Mouse (Mus musculus) embryonic facial prominence, embryonic 11.5 days (tissue): Measurements from ENCODE around the gene Gli2. TPM values are rescaled to one million over a fixed set of nuclear protein-coding genes. Genes with fewer than 3 reads are reported as not detected.

Experiments
- ATAC-seq: fragments of 200-750 bp; cut with Nextera tagmentation; replicated peaks from 2 replicates; pipeline ENCODE4 v1.8.0; 2017; ENCODE audit warnings: low read depth; ENCODE audit not compliant: insufficient number of reproducible peaks, low FRiP score, low TSS enrichment
- DNase-seq: peaks from one replicate; pipeline ENCODE4 v3.0.0-alpha.2; 2015; ENCODE audit warnings: low spot score
- H3K27ac ChIP-seq: fragments of 300-500 bp; sonication (generic); replicated peaks from 2 replicates; pipeline ENCODE4 v1.5.1; 2014; ENCODE audit warnings: mild to moderate bottlenecking, low read depth, low read length, control low read depth
- H3K27me3 ChIP-seq: fragments of 300-500 bp; sonication (generic); 2 replicates; pipeline ENCODE4 v1.6.1; 2014; ENCODE audit warnings: mild to moderate bottlenecking, low read length, moderate library complexity, mixed read lengths; ENCODE audit not compliant: control insufficient read depth, insufficient read depth
- H3K36me3 ChIP-seq: fragments of 300-500 bp; sonication (generic); replicated peaks from 2 replicates; pipeline ENCODE4 v1.6.1; 2014; ENCODE audit warnings: low read depth, mild to moderate bottlenecking, low read length, moderate library complexity, mixed read lengths; ENCODE audit not compliant: control insufficient read depth, insufficient read depth
- H3K4me1 ChIP-seq: fragments of 300-500 bp; sonication (generic); 2 replicates; pipeline ENCODE4 v1.6.1; 2014; ENCODE audit warnings: low read length, mixed read lengths; ENCODE audit not compliant: control insufficient read depth, insufficient read depth
- H3K4me2 ChIP-seq: fragments of 300-500 bp; sonication (generic); 2 replicates; pipeline ENCODE4 v1.6.1; 2014; ENCODE audit warnings: low read depth, mild to moderate bottlenecking, control low read depth, low read length, moderate library complexity
- H3K4me3 ChIP-seq: fragments of 300-500 bp; sonication (generic); 2 replicates; pipeline ENCODE4 v1.5.1; 2014; ENCODE audit warnings: low read depth, low read length, control low read depth
- H3K9ac ChIP-seq: fragments of 300-500 bp; sonication (generic); replicated peaks from 2 replicates; pipeline ENCODE4 v1.6.1; 2014; ENCODE audit warnings: mild to moderate bottlenecking, control low read depth, low read length
- H3K9me3 ChIP-seq: fragments of 300-500 bp; sonication (generic); replicated peaks from 2 replicates; pipeline ENCODE4 v1.6.1; 2016; ENCODE audit warnings: mild to moderate bottlenecking, low read length, inconsistent platforms, mixed read lengths; ENCODE audit not compliant: control insufficient read depth
- WGBS: fragments of 180-500 bp; shearing (Covaris S2); extraction: QIAGEN DNeasy Blood & Tissue Kit; methylation state at CpG from one replicate; pipeline ENCODE4 v1.1.7; 2014; 5-methylcytosine and 5-hydroxymethylcytosine counted together
- polyA plus RNA-seq: library from polyadenylated mRNA; unstranded; fragments of >200 nt; fragmentation: Nextera tagmentation; extraction: Ambion mirVana; gene quantifications from 2 replicates; pipeline ENCODE4 v1.2.1, GENCODE M21; 2014

Gene Gli2
- polyA plus RNA-seq, 1 experiment from 2014 or later, result 13.3 TPM

DNA sequence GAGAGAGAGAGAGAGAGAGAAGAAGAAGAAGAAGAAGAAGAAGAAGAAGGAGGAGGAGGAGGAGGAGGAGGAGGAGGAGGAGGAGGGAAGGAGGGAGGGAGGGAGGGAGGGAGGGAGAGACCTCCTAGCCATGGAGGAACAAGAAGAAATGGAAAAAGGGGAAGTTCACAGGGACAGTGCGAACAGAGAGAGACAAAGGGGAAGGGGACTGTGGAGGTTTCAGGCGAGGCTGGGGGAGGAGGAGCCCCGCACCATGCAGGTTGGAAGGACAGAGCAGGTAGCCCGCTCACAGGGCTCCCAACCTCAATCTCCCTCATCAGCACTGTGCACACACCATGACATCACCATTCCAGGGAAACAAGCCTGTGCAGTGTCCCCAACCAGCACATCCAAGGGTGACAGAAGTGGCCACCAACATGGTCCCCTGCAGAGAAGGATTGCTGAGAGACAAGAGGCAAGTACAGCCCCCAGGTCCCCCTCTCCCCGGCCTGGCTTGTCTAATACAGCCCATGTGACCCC, 84.7 kb downstream of the Gli2 start:
- no peak overlapping the region for H3K27ac ChIP-seq
- H3K4me1 ChIP-seq, result no peaks in the 10 kb centered on the region
- H3K27me3 ChIP-seq, result no peaks in the 10 kb centered on the region
- 80% methylated on average over 4 of the region's 5 CpGs for WGBS
- DNase-seq (no peak), ATAC-seq (no peak)
- no peak overlapping the region for H3K4me2 ChIP-seq
- no peak overlapping the region for H3K9ac ChIP-seq
- H3K36me3 ChIP-seq, result peaks cover 3% of the 10 kb centered on the region
- no peaks in the 10 kb centered on the region for H3K9me3 ChIP-seq
- no peak overlapping the region for H3K4me3 ChIP-seq

DNA sequence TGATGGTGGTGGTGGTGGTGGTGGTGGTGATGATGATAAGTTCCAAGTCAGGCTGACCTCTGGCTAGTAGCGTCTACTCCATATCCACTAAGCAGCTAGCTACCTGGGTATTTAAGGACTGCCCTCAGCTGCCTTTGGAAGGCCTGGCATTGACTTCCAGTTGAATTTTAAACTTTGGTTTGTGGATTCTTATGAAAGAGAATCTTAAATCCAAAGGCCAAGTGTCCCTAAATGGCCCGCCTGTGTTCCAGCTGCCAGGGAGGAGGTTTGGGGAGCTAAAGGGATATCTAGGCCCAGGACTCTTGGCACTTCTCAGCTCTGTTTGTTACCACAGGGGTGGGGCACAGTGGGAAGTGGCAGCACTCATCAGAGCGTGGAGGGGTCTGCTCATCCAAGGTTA, 85.4 kb downstream of the Gli2 start:
- Histone ChIP-seq H3K27ac (no peak overlapping the region), H3K9ac (no peak overlapping the region), H3K4me2 (no peak overlapping the region), H3K4me1 (no peaks in the 10 kb centered on the region), H3K9me3 (no peaks in the 10 kb centered on the region), H3K4me3 (no peak overlapping the region), H3K27me3 (no peaks in the 10 kb centered on the region), H3K36me3 (no peaks in the 10 kb centered on the region; the same call in 1 of the 2 replicates)
- 92% methylated on average over 3 of the region's 3 CpGs for WGBS
- no peak for ATAC-seq
- no peak for DNase-seq

DNA sequence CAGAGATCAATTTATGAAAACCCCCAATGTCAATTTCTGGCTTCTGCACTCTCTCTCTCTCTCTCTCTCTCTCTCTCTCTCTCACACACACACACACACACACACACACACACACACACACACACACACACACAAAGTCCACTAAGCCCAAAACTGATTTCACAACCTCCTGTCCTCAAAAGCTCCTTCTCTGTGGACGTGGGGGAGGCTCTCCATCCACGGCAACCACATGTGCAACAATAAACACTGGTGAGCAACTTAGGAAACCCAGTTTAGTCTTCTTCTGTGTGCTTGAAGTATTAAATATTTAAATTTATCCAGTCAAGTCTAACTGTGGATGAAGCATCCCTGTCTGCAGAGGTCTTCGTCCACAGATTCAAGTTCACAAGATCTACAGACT, 86.1 kb downstream of the Gli2 start:
- no peak for ATAC-seq
- H3K9me3 ChIP-seq, result no peaks in the 10 kb centered on the region
- no peak overlapping the region for H3K27ac ChIP-seq
- H3K4me3 ChIP-seq, result no peak overlapping the region
- no peak overlapping the region for H3K9ac ChIP-seq
- H3K27me3 ChIP-seq, result no peaks in the 10 kb centered on the region
- H3K4me2 ChIP-seq, result no peak overlapping the region
- no peak for DNase-seq
- no peaks in the 10 kb centered on the region for H3K4me1 ChIP-seq
- H3K36me3 ChIP-seq, result no peaks in the 10 kb centered on the region; the same call in 1 of the 2 replicates
- WGBS, result 78% methylated on average over 3 of the region's 3 CpGs

DNA sequence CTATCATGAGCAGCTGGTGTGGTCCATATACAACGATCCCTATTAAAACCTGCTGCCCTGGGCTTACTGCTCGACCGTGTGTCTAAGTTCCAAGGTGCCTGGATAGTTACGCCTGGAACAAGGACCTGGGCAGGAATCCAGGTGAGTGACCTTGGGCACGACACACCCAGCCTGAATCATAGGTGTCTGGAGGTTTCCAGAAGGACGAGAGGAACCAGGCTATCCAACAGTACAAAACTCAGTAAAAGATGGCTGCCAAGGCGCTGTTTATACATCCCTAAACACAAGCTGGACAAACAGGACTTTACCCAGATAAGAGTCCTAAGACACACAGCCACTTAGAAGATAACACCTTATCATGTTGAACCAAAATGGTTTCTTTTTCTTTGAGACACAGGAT, 94.8 kb downstream of the Gli2 start:
- Histone ChIP-seq H3K4me2 (no peak overlapping the region), H3K9ac (no peak overlapping the region), H3K9me3 (no peaks in the 10 kb centered on the region), H3K36me3 (no peaks in the 10 kb centered on the region), H3K27ac (no peak overlapping the region), H3K27me3 (no peaks in the 10 kb centered on the region), H3K4me1 (no peaks in the 10 kb centered on the region; the same call in 1 of the 2 replicates), H3K4me3 (no peak overlapping the region)
- DNase-seq (no peak), ATAC-seq (no peak)
- 82% methylated on average over 7 of the region's 7 CpGs for WGBS

DNA sequence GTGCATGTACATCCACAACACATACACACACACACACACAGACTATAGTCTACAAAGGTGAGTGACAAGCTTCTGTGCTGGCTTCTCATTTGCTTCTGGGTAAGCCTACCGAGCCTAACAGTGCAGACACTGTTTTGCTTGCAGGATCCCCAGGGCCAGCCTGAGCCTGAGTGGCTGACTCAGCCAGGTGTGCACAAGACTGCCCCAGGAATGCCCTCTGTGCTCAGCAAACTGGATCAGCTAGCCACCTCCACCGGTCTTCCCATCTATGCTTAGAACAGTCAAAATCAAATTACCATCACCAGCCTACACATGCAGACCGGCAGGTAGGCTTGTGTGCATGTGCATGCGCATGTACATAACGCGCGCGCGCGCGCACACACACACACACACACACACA, 97.6 kb downstream of the Gli2 start:
- ATAC-seq (no peak), DNase-seq (no peak)
- no peaks in the 10 kb centered on the region; the same call in 1 of the 2 replicates for H3K4me1 ChIP-seq
- no peaks in the 10 kb centered on the region for H3K36me3 ChIP-seq
- WGBS, result 91% methylated on average over 11 of the region's 11 CpGs
- no peak overlapping the region for H3K27ac ChIP-seq
- no peak overlapping the region for H3K4me3 ChIP-seq
- no peaks in the 10 kb centered on the region for H3K27me3 ChIP-seq
- no peak overlapping the region for H3K9ac ChIP-seq
- no peak overlapping the region for H3K4me2 ChIP-seq
- no peaks in the 10 kb centered on the region for H3K9me3 ChIP-seq

DNA sequence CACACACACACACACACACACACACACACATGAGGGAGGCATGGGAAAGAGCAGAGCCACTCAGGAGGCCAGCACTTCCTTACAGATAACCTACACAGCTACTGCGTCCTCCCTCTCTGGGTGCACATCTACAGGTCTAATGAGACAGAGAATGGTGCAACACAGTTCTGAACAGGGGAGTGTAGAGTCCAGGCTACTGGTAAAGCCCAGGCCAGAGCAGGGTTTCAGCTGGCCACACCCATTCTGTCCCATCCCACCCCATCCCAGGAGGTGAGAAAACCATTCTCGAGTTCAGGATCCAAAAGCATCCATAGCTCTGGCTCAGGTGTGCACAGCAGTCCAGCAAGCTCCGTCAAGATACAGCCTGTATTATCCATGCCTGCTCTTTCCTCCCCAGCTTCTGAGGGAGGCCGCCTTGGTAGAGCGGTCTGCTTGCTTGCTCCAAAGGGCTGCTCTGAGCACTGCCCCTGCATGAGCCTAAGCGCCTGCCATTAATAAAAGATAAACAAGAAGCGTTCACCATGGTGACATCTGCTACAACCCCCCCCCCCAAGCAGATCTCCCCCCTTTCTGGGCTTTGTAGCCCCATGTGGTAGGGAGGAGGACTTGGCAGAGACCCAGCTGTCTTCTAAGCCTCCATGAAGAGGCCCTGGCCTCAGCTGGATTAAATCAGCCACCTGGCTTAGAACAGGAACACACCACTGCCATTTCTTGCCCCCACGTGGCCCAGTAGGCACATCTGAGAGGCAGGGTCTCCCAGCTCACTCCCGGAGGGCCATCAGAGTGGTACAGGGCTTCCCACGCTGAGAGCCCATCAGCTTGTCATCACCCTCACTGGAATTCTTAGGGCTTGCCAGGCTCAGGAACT, 98.8 kb downstream of the Gli2 start:
- H3K9me3 ChIP-seq, result no peaks in the 10 kb centered on the region
- H3K4me2 ChIP-seq, result no peak overlapping the region
- no peaks in the 10 kb centered on the region for H3K36me3 ChIP-seq
- H3K4me1 ChIP-seq, result no peaks in the 10 kb centered on the region; the same call in 1 of the 2 replicates
- DNase-seq, result peak; percentile 69
- peak; percentile 86 for ATAC-seq
- H3K4me3 ChIP-seq, result no peak overlapping the region
- WGBS, result 53% methylated on average over 10 of the region's 10 CpGs
- H3K27me3 ChIP-seq, result no peaks in the 10 kb centered on the region
- no peak overlapping the region for H3K27ac ChIP-seq
- no peak overlapping the region for H3K9ac ChIP-seq

DNA sequence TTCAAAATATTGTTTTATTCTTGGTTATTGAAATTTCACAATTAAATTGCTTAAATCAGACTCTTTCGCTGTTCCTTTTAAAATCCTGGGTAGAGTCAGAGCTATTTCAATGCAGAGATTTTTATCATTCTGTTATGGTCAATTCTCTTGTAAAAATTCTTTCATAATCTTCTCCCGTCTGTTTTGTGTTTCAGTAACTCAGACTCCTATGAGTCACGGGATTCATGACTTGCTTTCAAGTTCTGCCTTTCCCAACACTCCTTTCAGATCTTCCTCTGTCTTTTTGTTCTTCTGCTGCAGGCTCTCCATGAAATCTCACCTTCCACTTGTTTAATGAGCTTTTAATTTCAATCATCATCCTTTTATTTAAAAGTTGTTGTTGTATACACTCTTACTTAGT, 100.4 kb downstream of the Gli2 start:
- Histone ChIP-seq H3K36me3 (no peaks in the 10 kb centered on the region), H3K4me2 (no peak overlapping the region), H3K4me3 (no peak overlapping the region), H3K9ac (no peak overlapping the region), H3K27ac (no peak overlapping the region), H3K9me3 (no peaks in the 10 kb centered on the region), H3K27me3 (no peaks in the 10 kb centered on the region), H3K4me1 (no peaks in the 10 kb centered on the region; the same call in 1 of the 2 replicates)
- 76% methylated on average over 3 of the region's 3 CpGs for WGBS
- DNase-seq (no peak), ATAC-seq (no peak)

DNA sequence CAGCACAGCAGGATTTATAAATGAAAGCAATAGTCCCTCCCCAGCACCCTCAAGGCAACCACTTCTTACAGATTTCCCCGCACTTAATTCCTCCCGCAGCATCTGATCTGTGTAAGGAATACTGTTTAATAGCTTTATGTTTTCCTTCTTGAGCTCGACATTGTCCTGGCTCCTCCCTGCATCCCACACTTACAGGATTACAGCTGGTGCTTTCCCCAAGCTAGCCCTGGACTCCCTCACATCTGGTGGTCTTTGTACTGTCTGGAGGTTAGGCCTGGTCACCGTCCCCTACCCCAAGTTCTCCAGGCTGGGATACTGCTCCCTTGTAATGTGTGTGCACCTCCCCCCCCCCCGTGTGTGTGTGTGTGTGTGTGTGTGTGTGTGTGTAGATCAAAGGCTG, 101.1 kb downstream of the Gli2 start:
- Histone ChIP-seq H3K36me3 (no peaks in the 10 kb centered on the region), H3K9ac (no peak overlapping the region), H3K4me1 (no peaks in the 10 kb centered on the region; the same call in 1 of the 2 replicates), H3K4me2 (no peak overlapping the region), H3K27me3 (no peaks in the 10 kb centered on the region), H3K27ac (no peak overlapping the region), H3K4me3 (no peak overlapping the region), H3K9me3 (no peaks in the 10 kb centered on the region)
- ATAC-seq (no peak), DNase-seq (no peak)
- 64% methylated on average over 5 of the region's 5 CpGs for WGBS
